Mouse (Mus musculus) hindbrain, embryonic 15.5 days (tissue): ENCODE measurements around the gene Gm10309. TPM values are rescaled to one million over a fixed set of nuclear protein-coding genes. Genes with fewer than 3 reads are reported as not detected.

Experiments
- ATAC-seq: fragments of 200-750 bp; cut with Nextera tagmentation; 2 replicates; pipeline ENCODE4 v1.8.0; 2017; ENCODE audit warnings: low read depth, moderate number of reproducible peaks, moderate TSS enrichment; ENCODE audit not compliant: low FRiP score
- H3K27ac ChIP-seq: fragments of 300-500 bp; sonication (generic); replicated peaks from 2 replicates; pipeline ENCODE4 v1.5.1; 2015; ENCODE audit warnings: mild to moderate bottlenecking, inconsistent platforms
- H3K27me3 ChIP-seq: fragments of 300-500 bp; sonication (generic); 2 replicates; pipeline ENCODE4 v1.6.1; 2015; ENCODE audit warnings: control low read depth, inconsistent platforms
- H3K36me3 ChIP-seq: fragments of 300-500 bp; sonication (generic); 2 replicates; pipeline ENCODE4 v1.6.1; 2015; ENCODE audit warnings: control low read depth, inconsistent platforms
- H3K4me1 ChIP-seq: fragments of 300-500 bp; sonication (generic); replicated peaks from 2 replicates; pipeline ENCODE4 v1.6.1; 2015; ENCODE audit warnings: control low read depth, inconsistent platforms
- H3K4me2 ChIP-seq: fragments of 300-500 bp; sonication (generic); 2 replicates; pipeline ENCODE4 v1.6.1; 2015; ENCODE audit warnings: moderate library complexity, mild to moderate bottlenecking, inconsistent platforms
- H3K4me3 ChIP-seq: fragments of 300-500 bp; sonication (generic); 2 replicates; pipeline ENCODE4 v1.5.1; 2015; ENCODE audit warnings: mild to moderate bottlenecking, inconsistent platforms
- H3K9ac ChIP-seq: fragments of 300-500 bp; sonication (generic); 2 replicates; pipeline ENCODE4 v1.6.1; 2015; ENCODE audit warnings: inconsistent platforms
- H3K9me3 ChIP-seq: fragments of 300-500 bp; sonication (generic); 2 replicates; pipeline ENCODE4 v1.6.1; 2016; ENCODE audit warnings: control low read depth, inconsistent platforms
- WGBS: fragments of 180-500 bp; shearing (Covaris S2); methylation state at CpG from one replicate; pipeline ENCODE4 v1.1.7; 2015; 5-methylcytosine and 5-hydroxymethylcytosine counted together
- polyA plus RNA-seq: library from polyadenylated mRNA; unstranded; fragments of >200 nt; fragmentation: Nextera tagmentation; extraction: Ambion mirVana; gene quantifications from 2 replicates; pipeline ENCODE4 v1.2.1, GENCODE M21; 2015

The Gm10309 gene
- polyA plus RNA-seq, 1 experiment from 2014 or later: 0.17 TPM

DNA sequence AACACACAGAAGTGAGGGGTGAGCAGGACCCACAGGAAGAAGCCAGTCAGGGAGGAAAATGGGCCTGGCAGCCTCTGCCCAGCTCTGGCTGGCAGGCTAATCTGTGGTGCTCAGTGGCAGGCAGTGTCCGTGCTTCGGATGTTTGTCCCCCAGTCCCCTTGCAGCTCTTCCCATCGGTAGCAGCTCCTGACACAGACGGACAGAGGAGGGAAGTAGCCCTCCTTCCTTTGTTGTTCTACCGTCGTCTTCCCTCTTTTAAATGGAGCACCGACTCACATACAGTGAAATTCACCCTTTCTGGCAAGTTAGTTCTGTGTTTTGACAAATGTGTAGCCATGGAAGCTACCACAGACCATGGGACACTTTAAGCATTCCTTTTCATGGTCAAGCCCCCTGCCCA lies 38.2 kb downstream of the Gm10309 start:
- no peak overlapping the region for H3K27ac ChIP-seq
- no peak overlapping the region for H3K4me3 ChIP-seq
- no peaks in the 10 kb centered on the region for H3K27me3 ChIP-seq
- peaks cover 43% of the 10 kb centered on the region for H3K4me1 ChIP-seq
- H3K4me2 ChIP-seq: no peak overlapping the region
- no peak overlapping the region for H3K9ac ChIP-seq
- no peaks in the 10 kb centered on the region for H3K36me3 ChIP-seq
- WGBS: 49% methylated on average over 7 of the region's 7 CpGs
- ATAC-seq: no peak
- H3K9me3 ChIP-seq: no peaks in the 10 kb centered on the region

DNA sequence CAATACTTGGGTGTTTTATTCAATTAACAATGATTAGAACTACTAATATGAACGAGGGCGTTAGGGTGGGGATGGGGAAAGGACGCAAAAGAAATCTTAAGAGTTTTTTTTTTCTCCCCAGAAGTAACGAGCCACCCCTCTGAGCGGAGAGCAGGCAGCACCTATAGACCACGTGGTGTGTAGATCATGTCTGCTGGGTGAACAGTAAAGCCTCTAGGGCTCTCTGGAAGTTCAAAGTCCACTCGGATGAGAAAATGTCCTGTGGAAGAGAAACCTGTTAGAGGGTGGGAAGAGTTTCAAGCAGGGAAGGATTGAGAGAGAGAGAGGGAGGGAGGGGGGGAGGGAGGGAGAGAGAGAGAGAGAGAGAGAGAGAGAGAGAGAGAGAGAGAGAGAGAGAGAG lies 38.6 kb downstream of the Gm10309 start:
- Histone ChIP-seq H3K27ac (no peak overlapping the region), H3K9me3 (no peaks in the 10 kb centered on the region), H3K4me1 (peaks cover 43% of the 10 kb centered on the region), H3K27me3 (no peaks in the 10 kb centered on the region), H3K36me3 (no peaks in the 10 kb centered on the region), H3K9ac (no peak overlapping the region), H3K4me2 (no peak overlapping the region), H3K4me3 (no peak overlapping the region)
- 69% methylated on average over 7 of the region's 7 CpGs for WGBS
- ATAC-seq: no peak

DNA sequence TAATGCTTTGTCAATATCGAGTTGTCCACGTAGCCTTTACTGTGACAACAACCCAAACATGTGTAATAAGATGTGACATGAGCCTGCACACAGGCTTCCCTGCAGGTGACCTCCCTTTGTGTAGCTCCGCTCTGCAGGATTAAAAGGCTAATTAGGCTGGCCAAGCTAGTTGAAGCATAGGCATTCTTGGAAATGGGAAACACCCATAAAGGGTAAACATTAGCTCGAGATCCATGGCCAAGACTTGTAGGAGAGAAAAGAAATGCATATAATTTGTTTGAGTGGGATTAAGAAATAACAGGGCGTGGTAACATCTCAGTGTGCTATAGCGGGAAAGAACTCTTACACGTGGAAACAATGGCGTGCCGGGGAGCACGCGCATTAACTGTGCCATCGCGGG lies 39.2 kb downstream of the Gm10309 start:
- ATAC-seq: no peak
- Histone ChIP-seq H3K4me3 (no peak overlapping the region), H3K27me3 (no peaks in the 10 kb centered on the region), H3K4me2 (no peak overlapping the region), H3K36me3 (no peaks in the 10 kb centered on the region), H3K9me3 (no peaks in the 10 kb centered on the region), H3K27ac (no peak overlapping the region), H3K4me1 (peaks cover 47% of the 10 kb centered on the region), H3K9ac (no peak overlapping the region)
- 45% methylated on average over 13 of the region's 13 CpGs for WGBS

DNA sequence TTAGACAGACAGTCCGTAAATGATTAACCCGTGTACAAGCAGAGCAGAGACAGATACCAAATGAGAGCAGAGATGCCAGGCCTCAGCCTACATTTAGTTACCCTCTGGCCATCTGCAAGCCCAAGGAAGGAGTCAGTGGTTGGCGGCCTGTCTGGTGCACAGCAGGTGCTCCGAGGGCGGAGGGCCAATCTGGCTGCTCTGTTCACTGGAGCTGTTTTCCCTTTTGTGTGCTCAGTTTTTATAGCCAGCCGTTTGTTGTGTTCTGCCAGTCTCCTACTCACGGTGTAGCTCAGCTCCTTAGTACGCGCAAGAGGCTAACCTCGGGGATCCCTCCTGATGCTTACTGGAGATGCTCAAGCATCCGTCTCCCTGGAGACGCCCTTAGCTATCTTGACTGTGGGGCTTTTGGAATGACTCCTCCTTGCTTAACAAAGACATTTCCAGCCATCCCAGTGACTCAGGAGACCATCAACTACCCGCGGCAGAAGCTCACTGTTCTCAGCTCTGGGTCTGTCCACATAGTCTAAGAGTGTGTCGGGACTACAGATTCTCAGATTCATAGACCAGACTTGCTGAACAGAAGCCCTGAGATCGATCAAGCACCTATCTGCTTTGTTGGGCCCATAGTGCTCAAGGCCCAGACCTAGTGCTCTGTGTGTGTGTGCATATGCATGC lies 40.2 kb downstream of the Gm10309 start:
- Histone ChIP-seq H3K36me3 (no peaks in the 10 kb centered on the region), H3K27me3 (no peaks in the 10 kb centered on the region), H3K9me3 (no peaks in the 10 kb centered on the region), H3K9ac (no peak overlapping the region), H3K27ac (peak overlapping the region; percentile 37), H3K4me2 (no peak overlapping the region), H3K4me1 (peaks cover 47% of the 10 kb centered on the region), H3K4me3 (no peak overlapping the region)
- peak; percentile 53; the same call in 1 of the 2 replicates for ATAC-seq
- 29% methylated on average over 16 of the region's 16 CpGs for WGBS

DNA sequence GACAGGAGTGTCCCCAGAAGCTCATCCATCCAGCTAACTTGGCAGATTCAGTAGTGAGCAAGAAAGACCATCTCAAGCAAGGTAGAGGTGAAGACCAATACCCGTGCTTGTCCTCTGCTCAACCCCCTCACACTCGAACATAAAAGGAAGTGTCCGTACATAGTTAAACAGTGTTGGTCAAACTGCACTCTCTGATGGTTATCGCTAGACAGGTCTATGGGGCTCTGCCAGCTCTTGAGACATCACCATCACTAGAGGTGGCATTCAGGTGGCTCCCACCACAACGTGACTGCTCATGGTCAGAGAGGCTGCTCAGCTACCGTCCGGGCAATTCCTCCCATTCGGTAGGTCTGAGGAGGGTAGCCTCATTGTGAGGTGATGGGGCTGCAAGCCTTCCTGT lies 40.8 kb downstream of the Gm10309 start:
- peaks cover 45% of the 10 kb centered on the region for H3K4me1 ChIP-seq
- no peak overlapping the region for H3K4me3 ChIP-seq
- H3K9ac ChIP-seq: no peak overlapping the region
- H3K9me3 ChIP-seq: no peaks in the 10 kb centered on the region
- no peaks in the 10 kb centered on the region for H3K27me3 ChIP-seq
- 83% methylated on average over 8 of the region's 8 CpGs for WGBS
- no peaks in the 10 kb centered on the region for H3K36me3 ChIP-seq
- no peak overlapping the region for H3K4me2 ChIP-seq
- no peak for ATAC-seq
- peak overlapping the region; percentile 37; the same call in 1 of the 2 replicates for H3K27ac ChIP-seq

DNA sequence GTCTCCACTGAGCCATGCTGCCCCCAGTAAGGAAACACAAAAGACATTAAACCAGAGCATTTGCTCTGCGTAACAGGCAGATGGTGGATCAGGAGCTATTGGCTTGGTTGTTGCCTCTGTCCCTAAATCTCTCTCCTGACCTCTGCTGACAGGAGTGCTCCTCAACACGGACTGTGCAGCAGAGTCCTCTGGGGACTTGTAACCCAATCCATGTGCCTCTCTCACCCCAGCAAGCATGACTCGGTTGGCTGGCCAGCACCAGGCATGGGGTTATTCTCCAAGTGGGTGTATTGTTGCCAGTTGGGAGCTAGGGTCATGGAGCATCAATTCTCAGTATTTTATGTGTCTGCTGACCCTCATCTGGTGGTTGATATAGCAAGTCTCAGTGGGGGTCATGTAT lies 41.7 kb downstream of the Gm10309 start:
- Histone ChIP-seq H3K36me3 (no peaks in the 10 kb centered on the region), H3K9ac (no peak overlapping the region), H3K4me2 (no peak overlapping the region), H3K27ac (no peak overlapping the region), H3K9me3 (no peaks in the 10 kb centered on the region), H3K27me3 (no peaks in the 10 kb centered on the region), H3K4me1 (peaks cover 38% of the 10 kb centered on the region), H3K4me3 (no peak overlapping the region)
- WGBS: 66% methylated on average over 3 of the region's 3 CpGs
- ATAC-seq: no peak

DNA sequence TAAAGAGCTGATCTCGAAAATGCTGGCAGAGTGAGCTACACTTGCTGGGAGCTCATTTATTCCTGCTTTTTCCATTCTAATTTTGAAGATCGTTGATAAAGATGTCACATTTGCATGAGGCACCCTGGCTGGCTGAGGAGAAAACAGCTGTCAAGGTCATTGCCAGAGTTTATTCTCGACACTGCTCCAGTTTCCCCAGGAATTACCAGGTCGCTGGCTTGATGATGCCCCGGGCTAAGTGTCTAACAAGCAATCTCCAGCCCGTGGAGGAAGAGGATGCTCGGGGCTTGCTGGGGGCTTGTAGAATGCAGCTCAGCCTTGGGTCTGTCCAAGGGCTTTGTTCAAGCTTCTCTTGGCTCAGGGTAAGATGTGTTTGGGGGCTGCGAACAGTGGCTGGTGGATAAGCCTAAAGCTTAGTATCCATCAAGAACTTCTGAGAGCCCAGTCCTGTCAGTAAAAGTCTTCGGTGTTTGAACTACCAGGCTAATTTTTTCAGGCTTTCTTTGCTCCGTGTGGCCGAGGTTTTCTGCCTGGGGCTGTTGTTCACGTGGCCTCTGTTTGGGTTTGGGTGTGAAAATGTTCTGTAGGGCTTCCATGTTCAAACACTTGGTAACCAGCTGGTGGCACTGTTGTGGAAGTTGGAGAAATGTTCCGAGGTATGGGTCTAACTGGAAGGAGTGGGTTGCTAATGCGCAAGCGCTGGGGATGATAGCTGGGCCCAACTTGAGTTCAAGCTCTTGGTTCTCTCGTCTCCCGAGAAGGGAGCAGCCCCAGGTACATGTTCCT lies 44.2 kb downstream of the Gm10309 start:
- Histone ChIP-seq H3K27me3 (no peaks in the 10 kb centered on the region), H3K4me1 (peaks cover 26% of the 10 kb centered on the region), H3K4me2 (no peak overlapping the region), H3K9ac (no peak overlapping the region), H3K9me3 (no peaks in the 10 kb centered on the region), H3K4me3 (no peak overlapping the region), H3K36me3 (no peaks in the 10 kb centered on the region), H3K27ac (peak overlapping the region; percentile 58)
- 58% methylated on average over 17 of the region's 17 CpGs for WGBS
- no peak; the same call in 1 of the 2 replicates for ATAC-seq

DNA sequence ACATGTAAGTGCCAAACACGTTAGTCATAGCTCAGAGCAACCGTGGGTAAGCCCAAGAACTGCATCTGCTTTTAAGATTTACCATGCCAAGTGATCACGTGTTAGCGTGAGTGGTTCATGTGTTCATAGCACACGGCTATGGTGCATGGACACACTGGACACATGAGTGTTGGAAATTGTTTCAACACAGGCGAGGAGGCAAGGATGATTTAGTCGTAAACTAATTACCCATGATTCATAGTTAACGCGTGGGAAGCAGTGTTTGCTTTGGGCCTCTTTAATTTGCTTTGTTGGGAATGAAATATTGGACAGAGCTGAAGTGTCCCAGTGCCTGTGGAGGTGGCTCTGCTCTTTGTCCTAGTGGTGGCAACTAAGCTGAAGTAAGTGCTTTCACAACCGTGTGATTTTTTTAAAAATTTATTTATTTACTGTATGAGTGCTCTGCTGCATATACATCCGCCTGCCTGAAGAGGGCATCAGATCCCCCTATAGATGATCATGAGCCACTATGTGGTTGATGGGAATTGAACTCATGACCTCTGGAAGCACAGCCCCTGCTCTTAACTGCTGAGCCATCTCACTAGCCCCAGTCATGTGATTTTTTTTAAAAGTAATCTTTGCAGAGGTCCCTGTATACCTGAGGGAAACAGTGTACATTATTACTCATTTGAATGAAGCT lies 46.6 kb downstream of the Gm10309 start:
- H3K4me2 ChIP-seq: no peak overlapping the region
- no peaks in the 10 kb centered on the region for H3K9me3 ChIP-seq
- H3K36me3 ChIP-seq: no peaks in the 10 kb centered on the region
- no peaks in the 10 kb centered on the region for H3K27me3 ChIP-seq
- H3K4me3 ChIP-seq: no peak overlapping the region
- peaks cover 12% of the 10 kb centered on the region for H3K4me1 ChIP-seq
- ATAC-seq: no peak
- no peak overlapping the region for H3K9ac ChIP-seq
- H3K27ac ChIP-seq: no peak overlapping the region
- 80% methylated on average over 11 of the region's 11 CpGs for WGBS

DNA sequence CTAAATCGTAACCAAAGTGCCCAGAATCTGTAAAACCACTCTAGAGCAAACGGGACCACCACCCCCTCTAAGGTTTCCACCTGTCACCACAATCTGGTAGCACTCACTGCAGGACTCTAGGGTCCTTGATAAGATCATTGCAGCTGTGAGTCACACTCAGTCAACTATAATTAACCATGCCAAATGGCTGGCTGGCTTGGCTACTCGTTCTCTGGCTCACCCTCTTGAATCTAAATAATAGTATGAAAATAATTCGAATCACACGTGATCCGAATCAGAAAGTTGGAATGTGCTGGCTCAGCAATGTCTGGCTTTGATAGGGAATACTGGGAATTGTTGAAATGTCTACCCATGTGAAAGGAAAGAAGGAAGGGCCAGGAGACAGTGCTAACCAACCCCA lies 48.5 kb downstream of the Gm10309 start:
- Histone ChIP-seq H3K36me3 (no peaks in the 10 kb centered on the region), H3K9ac (no peak overlapping the region), H3K4me3 (no peak overlapping the region), H3K4me2 (no peak overlapping the region), H3K27ac (no peak overlapping the region), H3K4me1 (peaks cover 12% of the 10 kb centered on the region), H3K9me3 (no peaks in the 10 kb centered on the region), H3K27me3 (no peaks in the 10 kb centered on the region)
- 64% methylated on average over 6 of the region's 6 CpGs for WGBS
- no peak for ATAC-seq

DNA sequence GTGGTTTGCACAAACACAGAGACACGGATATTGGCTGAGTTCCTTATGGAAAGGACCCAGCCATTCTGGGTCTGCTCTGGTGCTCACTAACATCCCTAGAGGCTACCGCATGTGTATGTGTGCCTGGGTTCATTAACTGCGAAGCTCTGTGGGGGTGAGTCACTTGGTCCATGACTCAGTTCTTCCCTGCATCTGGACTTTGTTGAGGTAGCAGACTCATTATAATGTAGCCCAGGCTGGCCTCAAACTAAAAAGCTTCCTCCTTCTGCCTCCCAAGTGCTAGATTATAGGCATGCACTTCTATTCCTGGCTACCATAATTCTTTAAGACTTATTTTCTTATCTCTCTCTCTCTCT lies 50.7 kb downstream of the Gm10309 start:
- Histone ChIP-seq H3K36me3 (no peaks in the 10 kb centered on the region), H3K4me2 (no peak overlapping the region), H3K9me3 (no peaks in the 10 kb centered on the region), H3K27ac (no peak overlapping the region), H3K4me3 (no peak overlapping the region), H3K27me3 (no peaks in the 10 kb centered on the region), H3K9ac (no peak overlapping the region), H3K4me1 (no peaks in the 10 kb centered on the region)
- WGBS: 77% methylated on average over 3 of the region's 3 CpGs
- no peak for ATAC-seq

DNA sequence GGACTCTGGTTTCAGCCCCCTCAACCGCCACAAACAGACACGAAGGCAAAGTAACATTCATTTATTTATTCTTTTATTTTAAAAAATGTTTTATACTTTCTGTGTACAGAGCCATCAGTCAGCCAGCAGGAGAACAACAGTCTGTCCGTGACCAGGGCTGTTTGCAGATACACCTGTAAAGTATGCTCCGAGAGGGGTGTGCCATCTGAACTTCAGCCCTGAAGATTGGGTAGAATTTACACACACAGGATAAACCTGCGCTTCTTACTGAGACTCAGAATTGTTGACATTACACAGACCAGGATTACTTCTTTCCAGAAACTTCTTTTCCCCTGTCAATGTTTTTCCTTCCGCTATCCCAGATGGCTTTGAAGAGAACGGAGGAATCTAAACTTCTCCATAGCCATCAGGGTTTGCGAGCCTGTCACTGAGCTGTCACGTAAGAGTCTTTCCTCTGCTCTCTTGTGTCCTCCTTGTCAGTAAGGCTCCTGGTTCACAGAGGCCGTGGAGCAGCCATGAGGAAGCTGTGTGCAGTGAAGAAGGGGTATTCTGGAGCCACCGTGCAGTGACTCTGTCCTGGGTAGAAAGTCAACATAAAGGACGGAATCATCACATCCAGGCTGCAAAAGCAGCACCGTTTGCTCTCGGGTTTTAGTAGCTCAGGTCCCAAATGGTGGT lies 51.2 kb downstream of the Gm10309 start:
- H3K27ac ChIP-seq: no peak overlapping the region
- H3K4me3 ChIP-seq: no peak overlapping the region
- no peaks in the 10 kb centered on the region for H3K9me3 ChIP-seq
- no peaks in the 10 kb centered on the region for H3K27me3 ChIP-seq
- no peaks in the 10 kb centered on the region for H3K4me1 ChIP-seq
- no peak for ATAC-seq
- H3K4me2 ChIP-seq: no peak overlapping the region
- no peak overlapping the region for H3K9ac ChIP-seq
- WGBS: 90% methylated on average over 14 of the region's 14 CpGs
- no peaks in the 10 kb centered on the region for H3K36me3 ChIP-seq

DNA sequence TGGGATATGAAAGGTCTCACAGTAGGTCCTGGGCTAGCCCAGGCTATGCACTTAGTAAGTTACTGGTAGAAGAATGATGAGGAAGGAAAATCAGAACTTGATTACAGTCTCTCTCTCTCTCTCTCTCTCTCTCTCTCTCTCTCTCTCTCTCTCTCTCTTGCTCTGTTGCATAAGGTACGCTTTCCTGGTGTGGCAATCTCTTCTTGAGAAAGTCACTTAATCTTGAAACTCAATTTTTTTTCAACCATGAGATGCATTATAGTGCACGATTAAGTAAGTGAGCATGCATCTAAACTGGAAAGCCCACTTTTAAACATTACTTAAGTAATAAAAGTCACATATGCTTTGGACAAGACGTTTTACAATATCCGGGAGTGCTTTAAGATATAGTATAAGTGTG lies 52.1 kb downstream of the Gm10309 start:
- H3K9ac ChIP-seq: no peak overlapping the region
- WGBS: 93% methylated on average over 4 of the region's 4 CpGs
- no peak overlapping the region for H3K4me3 ChIP-seq
- H3K9me3 ChIP-seq: no peaks in the 10 kb centered on the region
- H3K27me3 ChIP-seq: no peaks in the 10 kb centered on the region
- no peaks in the 10 kb centered on the region for H3K36me3 ChIP-seq
- ATAC-seq: no peak
- no peak overlapping the region for H3K27ac ChIP-seq
- H3K4me2 ChIP-seq: no peak overlapping the region
- H3K4me1 ChIP-seq: no peaks in the 10 kb centered on the region
